Mouse (Mus musculus) heart, embryonic 12.5 days (tissue): ENCODE data around the gene Zfp148. TPM values are rescaled to one million over a fixed set of nuclear protein-coding genes. Genes with fewer than 3 reads are reported as not detected.
A peak's percentile ranks its signal among the peaks of the same experiment; 100 is the strongest.
"Not testable (repeated sequence)": the region's sequence is repeated elsewhere in the genome, so short reads cannot be mapped to it uniquely, and the experiment has no call there.

Experiments used
- ATAC-seq: fragments of 200-750 bp; cut with Nextera tagmentation; 2 replicates; pipeline ENCODE4 v1.8.0; 2017; ENCODE audit warnings: moderate TSS enrichment, moderate library complexity; ENCODE audit not compliant: insufficient number of reproducible peaks, low FRiP score
- H3K27ac ChIP-seq: fragments of 300-500 bp; sonication (generic); 2 replicates; pipeline ENCODE4 v1.5.1; 2016; ENCODE audit warnings: mild to moderate bottlenecking, moderate library complexity; ENCODE audit not compliant: poor library complexity, severe bottlenecking
- H3K27me3 ChIP-seq: fragments of 300-500 bp; sonication (generic); replicated peaks from 2 replicates; pipeline ENCODE4 v1.6.1; 2016; ENCODE audit warnings: mild to moderate bottlenecking, moderate library complexity
- H3K36me3 ChIP-seq: fragments of 300-500 bp; sonication (generic); 2 replicates; pipeline ENCODE4 v1.6.1; 2016; ENCODE audit warnings: mild to moderate bottlenecking, moderate library complexity
- H3K4me1 ChIP-seq: fragments of 300-500 bp; sonication (generic); replicated peaks from 2 replicates; pipeline ENCODE4 v1.6.1; 2016; ENCODE audit warnings: mild to moderate bottlenecking
- H3K4me2 ChIP-seq: fragments of 300-500 bp; sonication (generic); 2 replicates; pipeline ENCODE4 v1.6.1; 2016; ENCODE audit warnings: mild to moderate bottlenecking, moderate library complexity
- H3K4me3 ChIP-seq: fragments of 300-500 bp; sonication (generic); 2 replicates; pipeline ENCODE4 v1.5.1; 2016; ENCODE audit warnings: mild to moderate bottlenecking
- H3K9ac ChIP-seq: fragments of 300-500 bp; sonication (generic); 2 replicates; pipeline ENCODE4 v1.6.1; 2016; ENCODE audit warnings: mild to moderate bottlenecking, moderate library complexity
- H3K9me3 ChIP-seq: fragments of 300-500 bp; sonication (generic); replicated peaks from 2 replicates; pipeline ENCODE4 v1.6.1; 2016; ENCODE audit warnings: mild to moderate bottlenecking, moderate library complexity
- WGBS: fragments of 180-500 bp; shearing (Covaris S2); methylation state at CpG from one replicate; pipeline ENCODE4 v1.1.7; 2016; 5-methylcytosine and 5-hydroxymethylcytosine counted together
- polyA plus RNA-seq: library from polyadenylated mRNA; unstranded; fragments of >200 nt; fragmentation: Nextera tagmentation; extraction: Ambion mirVana; gene quantifications from 2 replicates; pipeline ENCODE4 v1.2.1, GENCODE M21; 2016

Zfp148 gene
- polyA plus RNA-seq = 46.5 and 48.4 TPM in 2 replicates

DNA sequence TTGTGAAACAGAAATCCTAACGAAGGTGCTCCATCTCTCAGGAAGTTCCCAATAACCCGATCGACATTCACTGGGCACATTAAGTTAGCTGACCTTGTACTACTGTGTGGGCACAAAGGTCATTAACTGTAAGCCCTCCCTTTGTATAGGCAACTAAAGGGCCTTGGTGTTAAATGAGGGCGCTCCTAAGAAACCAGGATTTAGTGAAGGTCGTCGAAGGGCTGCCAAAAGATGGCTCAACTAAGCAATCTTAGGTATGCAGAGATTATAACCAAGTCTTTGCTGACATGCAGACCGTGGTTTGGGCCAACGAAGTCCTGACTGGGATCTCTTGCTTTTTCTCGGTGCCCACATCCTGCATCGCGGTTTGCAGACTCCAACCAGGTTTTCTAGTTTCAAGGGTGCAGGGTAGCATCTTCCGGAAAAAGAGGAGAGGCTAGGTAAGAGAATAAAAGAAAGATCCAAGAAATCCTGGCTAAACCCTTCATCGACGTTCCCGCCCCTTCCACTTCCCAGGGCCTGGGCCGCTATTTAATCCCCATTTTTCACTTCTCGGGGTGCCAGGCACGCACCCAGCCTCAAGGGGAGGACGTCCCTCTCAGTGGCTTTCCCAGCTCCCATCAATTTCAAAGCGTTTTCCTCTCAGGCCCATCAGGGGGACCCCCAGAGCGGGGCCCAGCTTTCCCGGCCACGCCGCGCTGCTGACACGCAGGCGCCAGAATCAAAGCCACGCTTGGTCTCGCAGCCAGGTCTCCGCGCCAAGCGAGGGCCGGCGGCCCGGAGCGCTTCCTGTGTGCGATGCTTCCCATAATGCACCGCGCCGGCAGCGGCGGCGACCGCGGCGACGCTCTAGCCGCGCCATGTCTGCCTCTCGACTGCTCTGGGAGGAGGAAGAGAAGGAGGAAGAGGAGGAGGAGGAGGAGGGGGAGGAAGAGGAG, at the start of gene Zfp148:
Gene Zfp148, plus strand, starts transcription at position 893 of the 938 bp plus-strand sequence.
- H3K36me3 ChIP-seq, H3K9me3 ChIP-seq, H3K27me3 ChIP-seq: not testable (repeated sequence)
- WGBS = 4% methylated on average over 50 of the region's 50 CpGs
- peak; percentile 91 for ATAC-seq
- H3K9ac ChIP-seq = peak within 1 kb of the TSS; percentile 97
- peak within 1 kb of the TSS; percentile 89 for H3K27ac ChIP-seq
- peaks cover 16% of the 10 kb centered on the region for H3K4me1 ChIP-seq
- peak within 1 kb of the TSS; percentile 93 for H3K4me2 ChIP-seq
- H3K4me3 ChIP-seq = peak within 1 kb of the TSS; percentile 93

DNA sequence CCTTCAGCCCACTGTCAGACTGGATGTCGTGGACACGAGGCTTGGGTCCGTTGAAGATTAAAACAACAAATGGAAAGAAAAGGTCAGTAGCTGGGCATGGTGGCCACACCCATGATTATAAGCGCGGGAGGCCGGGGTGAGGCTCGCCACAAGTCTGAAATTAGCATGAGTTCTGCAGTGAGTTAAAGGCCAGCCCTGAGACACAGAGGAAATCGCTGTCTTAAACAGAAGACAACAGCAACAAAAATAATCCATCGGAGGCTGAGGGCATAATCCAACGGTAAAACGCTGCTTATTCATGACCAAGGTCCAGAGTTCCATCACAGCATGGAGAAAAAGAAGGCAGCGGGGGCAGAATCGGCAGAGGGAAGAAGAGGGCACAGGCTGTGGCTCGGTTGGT, 47.6 kb upstream of the Zfp148 start:
- Histone ChIP-seq H3K9me3 (0 out of 2 replicates have a peak, but pooled peaks cover 3% of the 10 kb centered on the region), H3K4me1 (peaks cover 10% of the 10 kb centered on the region; the same call in 1 of the 2 replicates), H3K4me3 (no peak overlapping the region), H3K27ac (no peak overlapping the region), H3K36me3 (no peaks in the 10 kb centered on the region), H3K9ac (no peak overlapping the region), H3K4me2 (no peak overlapping the region), H3K27me3 (no peaks in the 10 kb centered on the region)
- 71% methylated on average over 14 of the region's 14 CpGs for WGBS
- ATAC-seq = no peak

DNA sequence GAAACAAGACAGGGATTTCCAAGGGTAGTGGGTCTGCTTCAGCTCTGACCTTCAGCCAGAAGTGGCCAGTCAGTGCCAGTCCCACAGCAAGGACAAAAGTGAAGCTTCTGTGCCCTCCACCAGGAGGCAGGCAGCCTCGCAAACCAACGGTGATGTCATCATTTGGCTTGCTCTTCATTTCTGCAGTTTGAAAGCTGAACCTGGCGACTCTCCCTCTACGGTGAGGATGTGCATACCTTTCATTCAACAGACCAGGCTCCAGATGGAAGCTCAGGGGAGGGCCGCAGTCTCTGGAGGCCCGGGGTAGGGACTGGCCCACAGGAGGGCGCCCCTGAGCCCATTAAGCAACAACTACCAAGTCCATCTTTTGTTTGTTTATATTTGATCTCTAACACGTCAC, 43.5 kb upstream of the Zfp148 start:
- no peak overlapping the region for H3K9ac ChIP-seq
- 0 out of 2 replicates have a peak, but pooled peaks cover 3% of the 10 kb centered on the region for H3K9me3 ChIP-seq
- H3K4me3 ChIP-seq = no peak overlapping the region
- ATAC-seq = peak; percentile 69
- H3K4me1 ChIP-seq = peaks cover 10% of the 10 kb centered on the region; the same call in 1 of the 2 replicates
- H3K27me3 ChIP-seq = no peaks in the 10 kb centered on the region
- no peaks in the 10 kb centered on the region for H3K36me3 ChIP-seq
- WGBS = 7% methylated on average over 8 of the region's 8 CpGs
- H3K4me2 ChIP-seq = peak overlapping the region; percentile 31; the same call in 1 of the 2 replicates
- no peak overlapping the region for H3K27ac ChIP-seq

DNA sequence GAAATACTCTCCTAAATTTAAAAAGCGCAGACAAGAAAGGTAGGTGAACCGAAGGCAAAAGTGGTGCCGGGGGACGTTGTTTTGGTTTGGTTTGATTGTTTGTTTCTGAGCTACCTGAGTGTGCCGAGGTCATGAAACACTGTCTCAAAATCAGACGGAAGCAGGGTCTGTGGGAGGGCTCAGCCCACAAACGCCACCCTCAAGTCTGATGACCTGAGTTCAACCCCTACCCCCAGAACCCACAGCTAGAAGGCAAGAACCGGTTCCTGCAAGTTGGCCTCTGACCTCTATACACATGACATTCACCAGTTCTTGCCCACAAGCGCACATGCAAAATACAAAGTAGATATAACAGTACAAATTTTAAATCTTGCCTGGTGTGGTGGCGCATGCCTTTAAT, 43.0 kb upstream of the Zfp148 start:
- Histone ChIP-seq H3K4me3 (no peak overlapping the region), H3K4me1 (peaks cover 10% of the 10 kb centered on the region; the same call in 1 of the 2 replicates), H3K27me3 (no peaks in the 10 kb centered on the region), H3K36me3 (no peaks in the 10 kb centered on the region), H3K9ac (no peak overlapping the region), H3K4me2 (0 out of 2 replicates have a peak overlapping the region, but pooled peaks have one; percentile 31), H3K27ac (no peak overlapping the region), H3K9me3 (0 out of 2 replicates have a peak, but pooled peaks cover 3% of the 10 kb centered on the region)
- 76% methylated on average over 10 of the region's 10 CpGs for WGBS
- no peak for ATAC-seq

DNA sequence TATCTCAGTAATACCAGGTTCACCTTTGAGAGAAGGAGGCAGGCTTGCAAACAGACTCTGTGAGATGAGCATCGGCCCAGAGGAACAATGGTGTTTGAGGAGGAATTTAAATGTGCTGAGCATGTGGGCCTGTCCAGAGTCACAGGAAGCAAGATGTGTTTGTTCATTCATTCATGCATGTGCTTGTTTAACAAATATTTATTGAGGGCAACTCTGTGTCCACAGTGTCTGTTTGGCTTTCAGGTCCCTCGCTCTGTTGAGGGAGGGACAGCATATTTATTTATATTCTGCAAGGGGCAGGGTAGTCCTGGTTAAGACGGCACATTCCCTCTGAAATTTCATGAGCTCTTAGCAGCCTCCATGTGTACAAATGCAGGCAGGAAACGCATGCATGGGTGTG, 42.1 kb upstream of the Zfp148 start:
- no peak for ATAC-seq

DNA sequence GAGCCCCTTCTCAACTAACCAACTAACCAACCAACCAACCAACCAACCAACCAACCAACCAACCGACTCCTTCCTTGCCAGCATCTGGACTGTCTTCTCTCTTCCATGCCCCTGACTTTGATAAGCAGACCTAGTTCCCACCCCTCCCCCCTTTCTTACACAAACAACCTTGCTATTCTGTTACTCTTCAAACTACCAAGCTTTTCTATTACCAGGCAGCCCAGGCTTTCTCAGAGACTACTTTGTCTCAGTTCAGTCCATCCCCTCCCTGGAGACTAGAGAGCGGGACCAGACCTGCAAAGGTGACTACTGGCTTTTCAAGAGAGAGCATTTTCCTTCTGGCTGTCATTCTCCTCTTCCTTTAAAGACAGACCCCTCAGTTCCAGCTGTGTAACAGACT, 41.2 kb upstream of the Zfp148 start:
- no peak for ATAC-seq
- Histone ChIP-seq H3K4me2 (no peak overlapping the region), H3K36me3 (no peaks in the 10 kb centered on the region), H3K4me1 (peaks cover 10% of the 10 kb centered on the region; the same call in 1 of the 2 replicates), H3K27ac (no peak overlapping the region), H3K9ac (no peak overlapping the region), H3K4me3 (no peak overlapping the region), H3K9me3 (0 out of 2 replicates have a peak, but pooled peaks cover 3% of the 10 kb centered on the region), H3K27me3 (no peaks in the 10 kb centered on the region)
- WGBS = 60% methylated on average over 2 of the region's 2 CpGs

More for the DNA sequence above, 42.1 kb upstream of the Zfp148 start:
- 0 out of 2 replicates have a peak, but pooled peaks cover 3% of the 10 kb centered on the region for H3K9me3 ChIP-seq
- H3K4me3 ChIP-seq = no peak overlapping the region
- H3K4me2 ChIP-seq = no peak overlapping the region
- WGBS = 57% methylated on average over 4 of the region's 4 CpGs
- H3K27me3 ChIP-seq = no peaks in the 10 kb centered on the region
- no peaks in the 10 kb centered on the region for H3K36me3 ChIP-seq
- peaks cover 10% of the 10 kb centered on the region; the same call in 1 of the 2 replicates for H3K4me1 ChIP-seq
- H3K27ac ChIP-seq = no peak overlapping the region
- no peak overlapping the region for H3K9ac ChIP-seq

DNA sequence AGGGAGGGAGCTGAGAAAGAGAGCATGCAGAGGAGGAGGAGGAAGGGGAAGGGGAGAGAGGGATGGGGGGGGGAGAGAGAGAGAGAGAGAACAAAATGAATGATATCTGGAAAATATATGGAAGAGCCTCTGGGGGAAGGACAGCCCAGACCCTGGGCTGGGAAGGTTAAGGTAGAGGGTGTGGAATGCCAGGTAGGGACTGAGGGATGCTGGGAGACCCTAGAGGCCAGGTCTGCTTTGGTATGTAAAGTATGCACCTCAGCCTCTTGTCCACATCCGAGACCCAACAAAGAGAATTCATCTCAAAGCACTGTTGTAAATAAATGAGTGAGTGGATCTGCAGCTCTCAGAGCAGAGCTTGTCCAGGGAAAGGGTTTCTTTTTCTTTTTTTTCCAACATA, 38.3 kb upstream of the Zfp148 start:
- Histone ChIP-seq H3K4me2 (no peak overlapping the region), H3K4me1 (peaks cover 21% of the 10 kb centered on the region), H3K9ac (no peak overlapping the region), H3K4me3 (no peak overlapping the region), H3K9me3 (no peaks in the 10 kb centered on the region), H3K36me3 (no peaks in the 10 kb centered on the region), H3K27ac (no peak overlapping the region), H3K27me3 (no peaks in the 10 kb centered on the region)
- ATAC-seq = no peak
- WGBS = 52% methylated on average over 1 of the region's 1 CpGs

DNA sequence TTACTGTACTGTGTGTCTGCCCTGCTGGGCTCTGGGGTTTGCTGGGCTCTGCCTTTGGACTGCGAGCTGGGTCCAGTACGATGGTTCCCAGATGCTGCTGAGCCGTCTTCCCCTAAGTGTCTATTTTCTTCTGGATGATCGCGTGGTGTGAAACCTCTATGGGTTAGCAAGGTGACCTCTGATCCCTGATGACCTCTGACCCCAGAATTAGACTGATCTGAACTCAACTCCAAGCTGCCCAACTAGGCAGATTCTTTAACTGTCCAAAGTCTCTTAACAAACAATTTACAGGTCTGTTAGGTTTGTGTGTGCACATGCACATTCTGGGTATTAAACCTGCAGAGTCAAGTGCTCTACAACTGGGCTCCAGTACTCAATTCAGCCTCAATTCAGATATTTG, 37.5 kb upstream of the Zfp148 start:
- Histone ChIP-seq H3K4me2 (no peak overlapping the region), H3K27ac (no peak overlapping the region), H3K4me3 (no peak overlapping the region), H3K9ac (no peak overlapping the region), H3K27me3 (no peaks in the 10 kb centered on the region), H3K4me1 (peaks cover 15% of the 10 kb centered on the region), H3K9me3 (no peaks in the 10 kb centered on the region), H3K36me3 (no peaks in the 10 kb centered on the region)
- WGBS = 67% methylated on average over 5 of the region's 5 CpGs
- no peak for ATAC-seq

DNA sequence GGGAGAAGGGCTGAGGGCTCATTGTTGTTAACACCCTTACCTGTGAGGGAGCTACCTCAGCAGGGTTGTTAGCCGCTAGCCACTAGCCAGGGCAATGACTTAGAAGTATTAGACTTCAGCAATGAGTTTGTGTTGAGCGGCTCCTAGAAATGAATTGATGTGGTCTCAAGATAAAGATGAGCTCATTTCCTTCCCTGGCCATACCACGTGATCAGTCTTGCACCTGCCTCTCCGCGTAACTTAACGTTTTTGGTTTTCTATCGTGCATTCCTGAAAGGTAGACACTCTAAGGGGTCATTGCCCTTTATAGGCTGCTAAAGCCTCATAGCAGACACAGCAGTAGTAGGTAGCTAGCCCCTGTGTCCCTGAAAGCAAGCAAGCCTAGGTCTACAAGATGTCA, 37.0 kb upstream of the Zfp148 start:
- Histone ChIP-seq H3K36me3 (no peaks in the 10 kb centered on the region), H3K4me3 (no peak overlapping the region), H3K9me3 (no peaks in the 10 kb centered on the region), H3K27ac (no peak overlapping the region), H3K4me2 (no peak overlapping the region), H3K4me1 (peaks cover 15% of the 10 kb centered on the region), H3K9ac (no peak overlapping the region), H3K27me3 (no peaks in the 10 kb centered on the region)
- no peak for ATAC-seq
- WGBS = 78% methylated on average over 7 of the region's 7 CpGs

DNA sequence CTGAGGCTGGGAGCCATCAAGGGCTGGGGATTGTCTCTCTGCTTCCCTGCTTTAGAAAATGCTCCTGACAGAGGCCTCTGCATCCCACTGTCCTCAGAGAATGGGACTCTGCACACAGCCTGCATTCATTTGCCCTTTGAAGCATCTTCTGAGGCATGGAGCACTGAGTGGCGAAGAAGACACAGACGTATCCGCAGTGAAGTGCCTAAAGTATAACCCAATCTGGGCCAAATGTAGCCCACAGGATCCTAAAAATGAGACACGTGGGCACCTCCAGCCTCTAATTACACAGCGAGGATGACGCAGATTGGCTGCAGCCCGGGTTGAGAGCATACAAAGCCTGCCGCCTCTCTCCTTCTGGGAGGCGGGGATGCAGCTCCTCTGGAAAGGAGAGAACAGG, 36.3 kb upstream of the Zfp148 start:
- Histone ChIP-seq H3K27ac (no peak overlapping the region), H3K9ac (no peak overlapping the region), H3K9me3 (no peaks in the 10 kb centered on the region), H3K36me3 (no peaks in the 10 kb centered on the region), H3K4me2 (no peak overlapping the region), H3K4me1 (peaks cover 15% of the 10 kb centered on the region), H3K4me3 (no peak overlapping the region), H3K27me3 (no peaks in the 10 kb centered on the region)
- ATAC-seq = no peak
- 66% methylated on average over 9 of the region's 9 CpGs for WGBS

DNA sequence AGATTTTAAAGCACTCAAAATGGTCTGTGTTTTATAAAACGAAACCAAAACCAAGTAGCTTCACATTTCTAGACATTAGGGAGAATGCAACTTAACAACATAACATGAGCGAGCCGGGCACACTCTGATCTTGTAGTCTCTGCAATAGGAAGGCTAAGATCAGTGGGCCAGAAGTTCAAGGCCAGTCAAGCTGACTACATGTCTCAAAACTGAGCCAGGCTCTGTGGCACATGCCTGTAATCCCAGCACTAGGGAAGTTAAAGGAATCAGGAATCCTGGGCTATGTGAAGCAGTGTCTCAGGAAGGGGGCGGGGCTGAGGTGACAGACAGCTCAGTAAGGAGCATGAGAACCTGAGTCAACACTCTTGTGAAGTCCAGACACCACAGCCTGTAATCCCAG, 35.8 kb upstream of the Zfp148 start:
- peaks cover 15% of the 10 kb centered on the region for H3K4me1 ChIP-seq
- no peak overlapping the region for H3K4me3 ChIP-seq
- no peaks in the 10 kb centered on the region for H3K9me3 ChIP-seq
- H3K9ac ChIP-seq = no peak overlapping the region
- whole genome bisulfite sequencing = 76% methylated on average over 4 of the region's 4 CpGs
- H3K36me3 ChIP-seq = no peaks in the 10 kb centered on the region
- H3K4me2 ChIP-seq = no peak overlapping the region
- no peak overlapping the region for H3K27ac ChIP-seq
- H3K27me3 ChIP-seq = no peaks in the 10 kb centered on the region
- no peak for ATAC-seq
